ENCODE assay signal across 9 mouse cellular contexts in the genomic region with DNA sequence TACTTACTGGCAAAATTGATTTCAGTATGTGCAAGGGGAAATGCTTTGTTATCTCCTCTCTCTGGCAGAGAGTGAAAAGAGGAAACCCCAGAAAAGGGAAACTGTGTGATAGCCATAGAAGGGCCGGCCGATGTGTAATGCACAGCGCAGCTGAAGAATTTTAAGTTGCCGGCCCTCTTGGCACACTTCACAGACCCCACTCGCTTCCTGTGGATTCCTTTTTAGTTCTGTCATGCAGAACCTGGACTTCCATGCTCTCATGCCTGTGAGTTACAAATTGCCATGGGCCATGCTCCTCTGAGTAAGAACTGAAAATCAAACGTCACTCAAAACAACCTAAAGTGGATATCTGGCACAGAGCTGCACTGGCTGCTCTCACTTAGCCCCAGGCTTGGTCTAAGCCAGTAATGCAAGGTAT. TPM values are rescaled to one million over a fixed set of nuclear protein-coding genes. Genes with fewer than 3 reads are reported as not detected.
DNase-seq lines count a peak whose midpoint lies in the region; ATAC-seq and TF ChIP-seq lines count a peak whose summit lies in the region.
"Had no signal": no experiment of that assay in that cellular context is flagged by ENCODE, and none has a peak within 500 bp of the region (broad histone marks: within the 10 kb centered on the region; RNA-seq: fewer than 3 reads in every experiment).

No protein-coding gene starts in this region.

- no peaks in the 10 kb centered on the region for H3K4me1 ChIP-seq in forebrain, embryonic 16.5 days (replicated peaks; ENCODE audit: control insufficient read depth, insufficient read depth, low read length)
- H3K4me1 ChIP-seq in forebrain, embryonic 12.5 days = no peaks in the 10 kb centered on the region
- no peaks in the 10 kb centered on the region for H3K4me1 ChIP-seq in lung, embryonic 16.5 days (replicated peaks; ENCODE audit: control insufficient read depth, insufficient read depth, low read length)

- no peak overlapping the region for H3K9ac ChIP-seq in forebrain, embryonic 16.5 days (replicated peaks; ENCODE audit: low read depth, low read length)
- H3K9ac ChIP-seq in forebrain, embryonic 12.5 days = no peak overlapping the region
- no peak overlapping the region for H3K9ac ChIP-seq in lung, embryonic 16.5 days (ENCODE audit: low read length)

- no peak for TF ChIP-seq CTCF in brain, embryonic 14.5 days (IDR thresholded peaks at IDR 0.05; ENCODE audit: borderline replicate concordance, extremely low read depth, insufficient read depth, insufficient read length)

- H3K36me3 ChIP-seq in forebrain, embryonic 16.5 days (ENCODE audit: control insufficient read depth, insufficient read depth) = no peaks in the 10 kb centered on the region
- no peaks in the 10 kb centered on the region for H3K36me3 ChIP-seq in forebrain, embryonic 12.5 days (replicated peaks)
- H3K36me3 ChIP-seq in lung, embryonic 16.5 days (ENCODE audit: control insufficient read depth, insufficient read depth, low read length) = no peaks in the 10 kb centered on the region

- no peak for TF ChIP-seq POLR2A in brain, embryonic 14.5 days (IDR thresholded peaks at IDR 0.05; ENCODE audit: borderline replicate concordance, extremely low read depth, insufficient read depth, insufficient read length, poor library complexity, severe bottlenecking)

- no peak overlapping the region for H3K4me3 ChIP-seq in forebrain, embryonic 16.5 days (replicated peaks; ENCODE audit: low read length)
- no peak overlapping the region for H3K4me3 ChIP-seq in forebrain, embryonic 12.5 days (replicated peaks)
- H3K4me3 ChIP-seq in lung, embryonic 16.5 days (ENCODE audit: low read length) = 0 out of 2 replicates have a peak overlapping the region, but pooled peaks have one; percentile 3

- H3K9me3 ChIP-seq in forebrain, embryonic 16.5 days (ENCODE audit: control insufficient read depth, low read length) = no peaks in the 10 kb centered on the region
- H3K9me3 ChIP-seq in forebrain, embryonic 12.5 days = no peaks in the 10 kb centered on the region
- no peaks in the 10 kb centered on the region for H3K9me3 ChIP-seq in lung, embryonic 16.5 days (ENCODE audit: control insufficient read depth, low read length)

- H3K27ac ChIP-seq in forebrain, embryonic 16.5 days (ENCODE audit: low read length) = no peak overlapping the region
- H3K27ac ChIP-seq in forebrain, embryonic 12.5 days = no peak overlapping the region
- H3K27ac ChIP-seq in lung, embryonic 16.5 days (ENCODE audit: low read length) = no peak overlapping the region
- H3K27ac ChIP-seq: macrophage had no signal

- ATAC-seq in forebrain, embryonic 16.5 days = peak; percentile 26; the same call in 1 of the 2 replicates
- no peak for ATAC-seq in forebrain, embryonic 12.5 days (ENCODE audit: low FRiP score)
- peak; percentile 71; the same call in 1 of the 2 replicates for ATAC-seq in lung, embryonic 16.5 days (ENCODE audit: low read depth)

- peak; percentile 33 for DNase-seq in brain, embryonic 14.5 days (ENCODE audit: low read depth)
- peak; percentile 64 for DNase-seq in heart, postnatal 4 days
- DNase-seq in ovary, adult 18-20 months (ENCODE audit: low spot score) = no peak
- DNase-seq in c-Kit-positive CD71-positive TER-119-positive erythroid progenitor cells, embryonic 14.5 days (ENCODE audit: low spot score) = no peak
- DNase-seq in right cerebral cortex, postnatal 14 days = no peak

- no peak overlapping the region for H3K4me2 ChIP-seq in forebrain, embryonic 16.5 days (ENCODE audit: low read length)
- no peak overlapping the region for H3K4me2 ChIP-seq in forebrain, embryonic 12.5 days
- peak overlapping the region; percentile 34 for H3K4me2 ChIP-seq in lung, embryonic 16.5 days (ENCODE audit: low read depth, low read length)

- no peaks in the 10 kb centered on the region for H3K27me3 ChIP-seq in forebrain, embryonic 16.5 days (replicated peaks; ENCODE audit: control insufficient read depth, insufficient read depth, low read length)
- H3K27me3 ChIP-seq in forebrain, embryonic 12.5 days = no peaks in the 10 kb centered on the region
- H3K27me3 ChIP-seq in lung, embryonic 16.5 days (ENCODE audit: control insufficient read depth, insufficient read depth, low read depth, low read length) = no peaks in the 10 kb centered on the region

- 69% methylated on average over 6 of the region's 6 CpGs for WGBS in forebrain, embryonic 16.5 days
- WGBS in forebrain, embryonic 12.5 days = 80% methylated on average over 6 of the region's 6 CpGs
- WGBS in lung, embryonic 16.5 days = 19% methylated on average over 6 of the region's 6 CpGs

RNA-seq across cellular contexts. Expression of a gene that starts 47.7 kb away (rescaled TPM):
- polyA plus RNA-seq in forebrain, embryonic 16.5 days (2015; fragmentation: Nextera tagmentation; extraction: Ambion mirVana) = 9.5 and 11.8 TPM in 2 replicates
- 14.4 and 14.6 TPM in 2 replicates for polyA plus RNA-seq in forebrain, embryonic 12.5 days (2016; fragmentation: Nextera tagmentation; extraction: Ambion mirVana)
- polyA plus RNA-seq in brain, embryonic 14.5 days (2012; rRNA removed) = 11.1 and 14.5 TPM in 2 replicates
- total RNA-seq in heart, postnatal 4 days (2021) = 10 to 100 TPM; 62.9 TPM
- polyA plus RNA-seq in lung, embryonic 16.5 days (2015; fragmentation: Nextera tagmentation; extraction: Ambion mirVana) = 101 and 104 TPM in 2 replicates
- polyA plus RNA-seq: macrophage had no signal

Comparison
In these comparisons a context has a peak if more than half of its experiments do, and no peak if none do; other contexts are left out.
1. DNase-seq: peak in brain, embryonic 14.5 days (single experiment) and heart, postnatal 4 days (single experiment); none in ovary, adult 18-20 months (single experiment), c-Kit-positive CD71-positive TER-119-positive erythroid progenitor cells, embryonic 14.5 days (single experiment) and right cerebral cortex, postnatal 14 days (single experiment).